In genomic region chr6:22444856-22445255, GRCm38 (mm10) we compare ENCODE assay signal across 7 mouse cellular contexts.
DNase-seq lines count a peak whose midpoint lies in the region; ATAC-seq and TF ChIP-seq lines count a peak whose summit lies in the region.
"Not testable (repeated sequence)": the region's sequence is repeated elsewhere in the genome, so short reads cannot be mapped to it uniquely, and the experiment has no call there.

No protein-coding gene starts in this region.

- TF ChIP-seq CTCF in E14TG2a.4 (conservative IDR thresholded peaks at IDR 0.05; ENCODE audit: low read length); lung, postnatal 0 days (IDR thresholded peaks at IDR 0.05); stomach, postnatal 0 days (IDR thresholded peaks at IDR 0.05; ENCODE audit: low read depth): not testable (repeated sequence)

- not testable (repeated sequence) for ATAC-seq in lung, embryonic 15.5 days (ENCODE audit: borderline replicate concordance, extremely low read depth, low FRiP score, low TSS enrichment); lung, postnatal 0 days; stomach, embryonic 15.5 days (ENCODE audit: insufficient read depth, low FRiP score, low read depth); stomach, postnatal 0 days (ENCODE audit: low FRiP score, low TSS enrichment)

- peak overlapping the region; percentile 64; the same call in 1 of the 2 replicates for H3K27ac ChIP-seq in lung, embryonic 15.5 days
- H3K27ac ChIP-seq in lung, postnatal 0 days (ENCODE audit: low read length) = peak overlapping the region; percentile 72; the same call in 1 of the 2 replicates
- peak overlapping the region; percentile 66; the same call in 1 of the 2 replicates for H3K27ac ChIP-seq in stomach, embryonic 15.5 days
- peak overlapping the region; percentile 81 for H3K27ac ChIP-seq in stomach, postnatal 0 days (replicated peaks)

- H3K27me3 ChIP-seq in E14TG2a.4 (ENCODE audit: insufficient read depth, low read length); lung, embryonic 15.5 days; lung, postnatal 0 days (replicated peaks; ENCODE audit: insufficient read depth, low read length); stomach, embryonic 15.5 days (replicated peaks); stomach, postnatal 0 days (ENCODE audit: control insufficient read depth, insufficient read depth, low read length): not testable (repeated sequence)

- peaks cover 64% of the 10 kb centered on the region for H3K4me1 ChIP-seq in E14TG2a.4 (replicated peaks; ENCODE audit: low read depth, low read length)
- not testable (repeated sequence) for H3K4me1 ChIP-seq in lung, embryonic 15.5 days; lung, postnatal 0 days (ENCODE audit: insufficient read depth, low read depth, low read length); stomach, embryonic 15.5 days; stomach, postnatal 0 days (replicated peaks; ENCODE audit: control insufficient read depth, insufficient read depth)

- TF ChIP-seq EP300 in lung, postnatal 0 days (IDR thresholded peaks at IDR 0.05); stomach, postnatal 0 days (optimal IDR thresholded peaks at IDR 0.05): not testable (repeated sequence)

- H3K9me3 ChIP-seq in E14TG2a.4 (ENCODE audit: low read length); lung, embryonic 15.5 days; lung, postnatal 0 days (ENCODE audit: low read length); stomach, embryonic 15.5 days; stomach, postnatal 0 days (ENCODE audit: control insufficient read depth, low read length): not testable (repeated sequence)

- 73% methylated on average over 6 of the region's 6 CpGs for WGBS in lung, embryonic 15.5 days
- WGBS in lung, postnatal 0 days = 60% methylated on average over 6 of the region's 6 CpGs
- WGBS in stomach, embryonic 15.5 days = 76% methylated on average over 6 of the region's 6 CpGs
- 76% methylated on average over 6 of the region's 6 CpGs for WGBS in stomach, postnatal 0 days

- H3K4me2 ChIP-seq in lung, embryonic 15.5 days; lung, postnatal 0 days (replicated peaks; ENCODE audit: low read depth, low read length); stomach, embryonic 15.5 days; stomach, postnatal 0 days (replicated peaks; ENCODE audit: low read depth): not testable (repeated sequence)

- DNase-seq in ES-CJ7 (ENCODE audit: low read depth, low spot score) (peak; percentile 80), ZHBTc4 (ENCODE audit: low read depth, low spot score) (peak; percentile 92)
- DNase-seq in lung, postnatal 0 days (ENCODE audit: low spot score); stomach, postnatal 0 days (ENCODE audit: low spot score): not testable (repeated sequence)

- peak overlapping the region; percentile 35; the same call in 1 of the 2 replicates for H3K4me3 ChIP-seq in E14TG2a.4 (replicated peaks; ENCODE audit: low read length)
- H3K4me3 ChIP-seq in lung, embryonic 15.5 days; lung, postnatal 0 days (ENCODE audit: low read depth, low read length); stomach, embryonic 15.5 days (replicated peaks); stomach, postnatal 0 days (ENCODE audit: low read depth, low read length): not testable (repeated sequence)

- H3K36me3 ChIP-seq in E14TG2a.4 (ENCODE audit: insufficient read depth, low read length); lung, embryonic 15.5 days; lung, postnatal 0 days (ENCODE audit: insufficient read depth, low read length); stomach, embryonic 15.5 days; stomach, postnatal 0 days (ENCODE audit: control insufficient read depth, insufficient read depth, low read length): not testable (repeated sequence)

- H3K9ac ChIP-seq in lung, embryonic 15.5 days; lung, postnatal 0 days (replicated peaks; ENCODE audit: low read depth); stomach, embryonic 15.5 days; stomach, postnatal 0 days (ENCODE audit: low read length): not testable (repeated sequence)
